Mouse (Mus musculus) megakaryocyte progenitor cell, adult 5-6 weeks (primary cell): ENCODE data around the gene Smpd4. TPM values are rescaled to one million over a fixed set of nuclear protein-coding genes. Genes with fewer than 3 reads are reported as not detected.

Experiments
- total RNA-seq, 2 experiments: library from RNA; stranded (forward) in 1 of 2; stranded (reverse) in 1 of 2; fragments of 157-497, 149-512 nt in 1 of 2; fragments of 200-1000 nt in 1 of 2; gene quantifications; 2 replicates each; pipeline versions ENCODE4 v1.2.3 to v1.2.4; 2015 to 2017

Gene Smpd4
- total RNA-seq, 2 experiments from 2014 or later, result 49.3 to 76.5 TPM

Other genes with a start within 250 kb of the Smpd4 start
- gene Snap29, start 213.4 kb upstream of the Smpd4 start, total RNA-seq (2015), result 16.5 and 18.5 TPM in 2 replicates
- gene Snap29, start 213.4 kb upstream of the Smpd4 start, total RNA-seq (2017), result 17.9 and 18.0 TPM in 2 replicates
- 55.4 and 58.1 TPM in 2 replicates for gene Pi4ka, start 213.0 kb upstream of the Smpd4 start, total RNA-seq (2015)
- gene Pi4ka, start 213.0 kb upstream of the Smpd4 start, total RNA-seq (2017), result 28.1 and 39.4 TPM in 2 replicates
- 24.6 and 25.9 TPM in 2 replicates for gene Crkl, start 167.4 kb upstream of the Smpd4 start, total RNA-seq (2015)
- gene Crkl, start 167.4 kb upstream of the Smpd4 start, total RNA-seq (2017), result 17.8 and 18.5 TPM in 2 replicates
- not detected in 2 replicates for gene Aifm3, start 129.7 kb upstream of the Smpd4 start, total RNA-seq (2015)
- gene Aifm3, start 129.7 kb upstream of the Smpd4 start, total RNA-seq (2017), result not detected in 2 replicates
- gene Lztr1, start 110.7 kb upstream of the Smpd4 start, total RNA-seq (2015), result 25.1 and 25.7 TPM in 2 replicates
- gene Lztr1, start 110.7 kb upstream of the Smpd4 start, total RNA-seq (2017), result 29.5 and 40.4 TPM in 2 replicates
- gene Thap7, start 88.2 kb upstream of the Smpd4 start, total RNA-seq (2015), result 8.9 and 11.8 TPM in 2 replicates
- 26.4 and 28.9 TPM in 2 replicates for gene Thap7, start 88.2 kb upstream of the Smpd4 start, total RNA-seq (2017)
- 0.15 TPM in 1 of 2 replicates, not detected in the other for gene Lrrc74b, start 58.1 kb upstream of the Smpd4 start, total RNA-seq (2015)
- gene Lrrc74b, start 58.1 kb upstream of the Smpd4 start, total RNA-seq (2017), result not detected in 2 replicates
- gene P2rx6, start 57.5 kb upstream of the Smpd4 start, total RNA-seq (2015), result not detected in 2 replicates
- not detected in 2 replicates for gene P2rx6, start 57.5 kb upstream of the Smpd4 start, total RNA-seq (2017)
- gene Slc7a4, start 36.1 kb upstream of the Smpd4 start, total RNA-seq (2015), result 1.2 and 1.4 TPM in 2 replicates
- 4.2 and 5.6 TPM in 2 replicates for gene Slc7a4, start 36.1 kb upstream of the Smpd4 start, total RNA-seq (2017)
- 1.0 and 1.5 TPM in 2 replicates for gene Ccdc74a, start 27.1 kb downstream of the Smpd4 start, total RNA-seq (2015)
- gene Ccdc74a, start 27.1 kb downstream of the Smpd4 start, total RNA-seq (2017), result 0.51 TPM in 1 of 2 replicates, not detected in the other
- 42.7 and 43.0 TPM in 2 replicates for gene Med15, start 113.5 kb downstream of the Smpd4 start, total RNA-seq (2015)
- 15.5 and 26.5 TPM in 2 replicates for gene Med15, start 113.5 kb downstream of the Smpd4 start, total RNA-seq (2017)
- 7.5 and 10.6 TPM in 2 replicates for gene Klhl22, start 140.3 kb downstream of the Smpd4 start, total RNA-seq (2015)
- 12.8 and 34.6 TPM in 2 replicates for gene Klhl22, start 140.3 kb downstream of the Smpd4 start, total RNA-seq (2017)
- gene Scarf2, start 177.9 kb downstream of the Smpd4 start, total RNA-seq (2015), result 0.10 TPM in 1 of 2 replicates, not detected in the other
- gene Scarf2, start 177.9 kb downstream of the Smpd4 start, total RNA-seq (2017), result 0.07 TPM in 1 of 2 replicates, not detected in the other
- gene B830017H08Rik, start 213.8 kb downstream of the Smpd4 start, total RNA-seq (2015), result not detected in 2 replicates
- not detected in 2 replicates for gene B830017H08Rik, start 213.8 kb downstream of the Smpd4 start, total RNA-seq (2017)
- gene Car15, start 219.0 kb downstream of the Smpd4 start, total RNA-seq (2015), result 1.3 and 1.9 TPM in 2 replicates
- gene Car15, start 219.0 kb downstream of the Smpd4 start, total RNA-seq (2017), result 1.2 and 2.5 TPM in 2 replicates